Mouse (Mus musculus) bone marrow macrophage, adult 2 months (primary cell): Measurements from ENCODE around the gene Sub1.

Source experiments
- CTCF ChIP-seq: IDR thresholded peaks from 2 replicates; pipeline ENCODE4 v1.5.1; 2012; ENCODE audit warnings: low read depth, mild to moderate bottlenecking, low read length, moderate library complexity
- POLR2A ChIP-seq: IDR thresholded peaks from 2 replicates; pipeline ENCODE4 v1.6.1; 2012; ENCODE audit warnings: mild to moderate bottlenecking, low read depth, low read length, borderline replicate concordance

DNA sequence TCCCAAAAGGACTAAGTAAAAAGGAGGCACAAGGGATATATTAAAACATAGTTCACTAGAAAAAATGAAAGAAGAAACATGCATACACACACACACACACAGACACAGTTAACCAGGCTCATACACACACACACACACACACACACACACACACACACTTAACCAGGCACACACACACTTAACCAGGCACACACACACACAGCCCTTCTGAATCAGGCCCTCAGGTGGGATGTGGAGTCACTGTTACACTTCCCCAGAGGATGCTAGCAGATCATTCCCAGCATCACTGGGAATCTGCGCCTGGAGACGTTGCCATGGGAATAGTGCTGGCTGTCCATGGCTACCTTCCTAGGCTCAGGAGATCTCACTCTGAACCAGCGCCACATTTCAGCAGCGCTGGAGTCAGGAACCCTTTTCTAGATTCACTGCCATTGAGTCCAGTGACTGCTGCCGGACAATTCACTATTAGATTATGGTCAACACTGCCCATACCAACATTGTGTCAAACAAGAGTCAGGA lies 30.2 kb upstream of the Sub1 start:
- TF ChIP-seq CTCF (no peak), POLR2A (no peak)
